Mouse (Mus musculus): ENCODE data around the gene Ptcd2. TPM values are rescaled to one million over a fixed set of nuclear protein-coding genes. Genes with fewer than 3 reads are reported as not detected.

The Ptcd2 gene
- polyA plus RNA-seq, 1 experiment from 2014 or later: 63.4 TPM

DNA sequence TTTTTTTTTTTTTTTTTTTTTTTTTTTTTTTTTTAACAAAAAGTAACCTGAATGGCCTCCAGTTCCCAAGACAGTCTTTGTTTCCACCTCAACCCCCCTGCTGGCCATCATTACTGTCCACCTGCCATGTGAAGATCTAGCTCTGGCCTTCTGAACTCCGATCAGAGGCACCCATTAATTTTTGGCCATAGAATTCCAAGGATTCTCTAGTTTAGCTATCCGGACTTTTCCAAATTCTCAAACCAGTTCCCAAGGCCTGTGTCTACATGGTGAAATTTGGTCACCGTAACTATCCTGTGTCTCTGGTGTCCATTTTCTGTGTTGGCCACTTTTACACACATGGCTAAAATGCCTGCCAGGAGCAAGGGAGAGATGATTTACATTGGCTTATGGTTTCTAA, 67.0 kb downstream of the Ptcd2 start:
- ATAC-seq: no peak
- Histone ChIP-seq H3K4me2 (ENCODE audit: low read depth, low read length) (no peak overlapping the region), H3K4me3 (ENCODE audit: low read length) (no peak overlapping the region), H3K27me3 (replicated peaks; ENCODE audit: control insufficient read depth, insufficient read depth, low read length) (no peaks in the 10 kb centered on the region), H3K9ac (ENCODE audit: low read depth, low read length) (no peak overlapping the region), H3K4me1 (ENCODE audit: control insufficient read depth, insufficient read depth, low read length) (no peaks in the 10 kb centered on the region), H3K27ac (ENCODE audit: low read length) (no peak overlapping the region), H3K36me3 (ENCODE audit: control insufficient read depth, insufficient read depth, low read length) (no peaks in the 10 kb centered on the region), H3K9me3 (ENCODE audit: control insufficient read depth, low read length) (no peaks in the 10 kb centered on the region)
- WGBS: 98% methylated on average over 3 of the region's 3 CpGs

DNA sequence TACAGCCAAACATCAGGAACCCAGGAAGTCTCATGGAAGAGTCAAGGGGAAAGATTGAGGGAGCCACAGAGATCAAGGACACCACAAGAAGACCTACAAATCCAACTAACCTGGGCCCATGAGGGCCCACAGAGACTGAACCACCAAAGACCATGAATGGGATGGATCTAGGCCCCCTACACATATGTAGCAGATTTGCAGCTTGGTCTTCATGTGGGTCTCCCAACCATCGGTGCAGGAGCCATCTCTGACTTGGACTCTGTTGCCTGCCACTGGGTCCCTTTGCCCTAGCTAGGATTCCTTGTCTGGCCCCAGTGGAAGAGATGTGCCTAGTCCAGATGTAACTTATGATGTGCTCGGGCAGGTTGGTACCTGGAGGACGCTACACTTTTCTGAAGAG, 72.5 kb downstream of the Ptcd2 start:
- H3K27me3 ChIP-seq (replicated peaks; ENCODE audit: control insufficient read depth, insufficient read depth, low read length): no peaks in the 10 kb centered on the region
- no peak overlapping the region for H3K27ac ChIP-seq (ENCODE audit: low read length)
- no peak overlapping the region for H3K4me2 ChIP-seq (ENCODE audit: low read depth, low read length)
- WGBS: 97% methylated on average over 3 of the region's 3 CpGs
- no peak for ATAC-seq
- no peak overlapping the region for H3K9ac ChIP-seq (ENCODE audit: low read depth, low read length)
- H3K36me3 ChIP-seq (ENCODE audit: control insufficient read depth, insufficient read depth, low read length): no peaks in the 10 kb centered on the region
- no peaks in the 10 kb centered on the region for H3K9me3 ChIP-seq (ENCODE audit: control insufficient read depth, low read length)
- H3K4me1 ChIP-seq (ENCODE audit: control insufficient read depth, insufficient read depth, low read length): no peaks in the 10 kb centered on the region
- no peak overlapping the region for H3K4me3 ChIP-seq (ENCODE audit: low read length)

Other genes starting within 250 kb of the Ptcd2 start
- 0.50 and 0.53 TPM in 2 replicates for gene Zfp366, start 159.9 kb downstream of the Ptcd2 start, polyA plus RNA-seq (2015; fragmentation: Nextera tagmentation; extraction: Ambion mirVana)
- gene Mrps27, start 81 bp upstream of the Ptcd2 start, polyA plus RNA-seq (2015; fragmentation: Nextera tagmentation; extraction: Ambion mirVana): 66.0 and 76.1 TPM in 2 replicates
- gene Map1b, start 171.8 kb upstream of the Ptcd2 start, polyA plus RNA-seq (2015; fragmentation: Nextera tagmentation; extraction: Ambion mirVana): 81.4 and 91.4 TPM in 2 replicates